Mouse (Mus musculus): ENCODE measurements at regions not wholly inside any gene's neighbourhood (a gene's known extent, or its start where the extent isn't known, plus 50 kb on each side); places are given as distances from the start of the nearest gene placed in this dataset.
"Not testable (repeated sequence)": the region's sequence is repeated elsewhere in the genome, so short reads cannot be mapped to it uniquely, and the experiment has no call there.

DNA sequence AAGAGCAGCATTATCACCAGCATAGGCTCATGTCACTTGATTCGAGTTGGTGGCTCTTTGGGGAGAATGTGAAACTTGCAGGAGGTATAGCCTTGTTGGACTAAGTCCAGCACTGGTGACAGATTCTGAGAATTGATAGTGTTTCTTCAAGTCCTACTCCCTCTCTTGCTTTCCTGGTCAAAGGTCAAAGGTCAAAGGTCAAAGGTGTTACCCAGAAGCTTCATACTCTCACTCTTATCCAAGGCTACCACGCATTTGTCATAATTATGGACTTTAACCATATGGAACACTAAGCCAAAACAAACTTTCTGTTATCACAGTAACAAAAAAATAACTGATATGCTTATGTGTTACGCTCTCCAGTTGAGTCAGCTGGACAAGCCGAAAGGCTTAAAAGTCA lies 56.8 kb downstream of the Gm5152 start:
- DNase-seq (ENCODE audit: low spot score) = peak; percentile 14

DNA sequence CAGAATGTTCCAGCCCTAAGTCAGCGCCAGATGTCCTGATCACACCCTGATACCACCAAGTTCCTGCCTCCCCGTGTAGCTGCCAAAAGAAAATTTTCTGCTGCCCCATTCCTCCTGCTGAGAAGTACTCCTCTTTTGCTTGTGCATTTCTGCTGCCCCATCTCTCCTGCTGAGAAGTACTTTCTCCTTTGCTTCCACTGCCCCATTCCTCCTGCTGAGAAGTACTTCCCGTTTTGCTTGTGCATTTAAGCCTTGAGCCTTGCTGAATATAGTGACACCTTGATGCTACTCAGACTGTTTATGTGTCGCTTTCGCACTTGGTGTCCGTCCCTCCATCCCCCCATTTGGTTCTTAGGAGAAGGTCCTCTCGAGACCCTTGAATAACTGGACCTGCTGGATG lies 84.1 kb downstream of the Gm5152 start:
- not testable (repeated sequence) for DNase-seq (ENCODE audit: low spot score)

DNA sequence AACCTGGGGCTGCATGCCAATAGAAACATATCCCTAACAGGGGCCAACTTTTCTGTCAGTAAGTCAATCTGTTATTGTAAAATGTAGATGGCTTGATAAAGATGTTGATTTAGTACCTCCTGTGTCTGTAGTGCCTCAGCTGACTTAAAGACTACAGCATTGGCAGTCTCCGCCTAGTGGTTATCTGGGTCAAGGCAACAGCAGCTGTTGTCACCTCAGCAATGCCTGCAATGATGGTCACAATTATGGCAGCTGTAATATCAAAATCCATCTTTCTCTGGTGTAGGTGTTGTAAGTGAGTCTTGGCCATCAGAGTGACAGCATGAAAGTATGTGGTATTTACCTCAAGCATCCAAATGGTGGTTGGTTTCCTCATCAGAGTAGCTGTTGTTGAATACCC lies 97.0 kb downstream of the Gm5152 start:
- DNase-seq (ENCODE audit: low spot score) = no peak

- peak; percentile 1 for DNase-seq (ENCODE audit: low spot score)
These were observed 105.1 kb downstream of the Gm5152 start for GRCm38 (mm10) chr5:10141186-10141585.
